Mouse (Mus musculus) frontal cortex, postnatal 14 days (tissue): Measurements from ENCODE around the gene Myo19.
"Not testable (repeated sequence)": the region's sequence is repeated elsewhere in the genome, so short reads cannot be mapped to it uniquely, and the experiment has no call there.

ENCODE experiments used
- DNase-seq, 2 experiments: peaks; one replicate each; pipeline ENCODE4 v3.0.0; 2022; ENCODE audit warnings: low spot score in 2 of 2

Gene Myo19

GRCm38 (mm10) chr11:84879772-84880464, at the start of gene Myo19, which contains the start of gene Pigw:
Myo19 (plus strand) TSS chr11:84880148.
Pigw (minus strand) TSS chr11:84880285.
- DNase-seq: peak; percentile 30 to 61

GRCm38 (mm10) chr11:84839330-84839729, 40.6 kb upstream of the Myo19 start:
- no peak for DNase-seq

GRCm38 (mm10) chr11:84846741-84847474, 33.0 kb upstream of the Myo19 start:
- no peak for DNase-seq

- no peak for DNase-seq
Observed at GRCm38 (mm10) chr11:84847475-84848090, 32.4 kb upstream of the Myo19 start.

GRCm38 (mm10) chr11:84855285-84855684, 24.7 kb upstream of the Myo19 start:
- DNase-seq: no peak

GRCm38 (mm10) chr11:84865268-84865667, 14.7 kb upstream of the Myo19 start:
- DNase-seq: no peak

GRCm38 (mm10) chr11:84867586-84867985, 12.4 kb upstream of the Myo19 start:
- DNase-seq: no peak

GRCm38 (mm10) chr11:84868786-84869259, 11.1 kb upstream of the Myo19 start:
- no peak for DNase-seq

GRCm38 (mm10) chr11:84869537-84870232, 10.3 kb upstream of the Myo19 start:
- DNase-seq: peak; percentile 89 to 93

GRCm38 (mm10) chr11:84870337-84871043, 9.5 kb upstream of the Myo19 start, which contains the start of gene Ggnbp2:
Ggnbp2 (minus strand) TSS chr11:84870817.
- peak; percentile 86 to 88 for DNase-seq

- no peak for DNase-seq
Observed at GRCm38 (mm10) chr11:84871046-84871445, 8.9 kb upstream of the Myo19 start.

- DNase-seq: no peak
Observed at GRCm38 (mm10) chr11:84871548-84872069, 8.3 kb upstream of the Myo19 start.

- no peak for DNase-seq
Observed at GRCm38 (mm10) chr11:84873042-84873833, 6.7 kb upstream of the Myo19 start.

GRCm38 (mm10) chr11:84876020-84876419, 3.9 kb upstream of the Myo19 start:
- DNase-seq: not testable (repeated sequence)

- DNase-seq: no peak
Observed at GRCm38 (mm10) chr11:84879007-84879771, 759 bp upstream of the Myo19 start.

- DNase-seq: peak; percentile 28 to 38
Observed at GRCm38 (mm10) chr11:84880465-84880961, 565 bp downstream of the Myo19 start.

- DNase-seq: no peak
Observed at GRCm38 (mm10) chr11:84880971-84881370, 1.0 kb downstream of the Myo19 start.

- DNase-seq: no peak
Observed at GRCm38 (mm10) chr11:84882346-84882745, 2.4 kb downstream of the Myo19 start.

- no peak for DNase-seq
Observed at GRCm38 (mm10) chr11:84885238-84885637, 5.3 kb downstream of the Myo19 start.
